Comparison of ENCODE assay signal across 18 mouse cellular contexts in genomic region chr7:26850063-26850462, GRCm38 (mm10). TPM values are rescaled to one million over a fixed set of nuclear protein-coding genes. Genes with fewer than 3 reads are reported as not detected.
DNase-seq lines count a peak whose midpoint lies in the region; ATAC-seq and TF ChIP-seq lines count a peak whose summit lies in the region.
"Not testable (repeated sequence)": the region's sequence is repeated elsewhere in the genome, so short reads cannot be mapped to it uniquely, and the experiment has no call there.
"Had no signal": no experiment of that assay in that cellular context is flagged by ENCODE, and none has a peak within 500 bp of the region (broad histone marks: within the 10 kb centered on the region; RNA-seq: fewer than 3 reads in every experiment).

No protein-coding gene starts in this region.

- H3K9me3 ChIP-seq in liver, postnatal 0 days (ENCODE audit: low read length); lung, postnatal 0 days (ENCODE audit: low read length): not testable (repeated sequence)

- not testable (repeated sequence) for H3K4me1 ChIP-seq in liver, postnatal 0 days (ENCODE audit: insufficient read depth); lung, postnatal 0 days (ENCODE audit: insufficient read depth, low read depth, low read length)

- H3K36me3 ChIP-seq in liver, postnatal 0 days (replicated peaks; ENCODE audit: insufficient read depth, low read length); lung, postnatal 0 days (ENCODE audit: insufficient read depth, low read length): not testable (repeated sequence)

- H3K27ac ChIP-seq in liver, postnatal 0 days (ENCODE audit: low read depth); lung, postnatal 0 days (ENCODE audit: low read length): not testable (repeated sequence)

- peak; percentile 75 for ATAC-seq in liver, postnatal 0 days
- ATAC-seq in lung, postnatal 0 days = peak; percentile 60

- not testable (repeated sequence) for TF ChIP-seq EP300 in liver, postnatal 0 days (IDR thresholded peaks at IDR 0.05; ENCODE audit: low read depth); lung, postnatal 0 days (IDR thresholded peaks at IDR 0.05)

- not testable (repeated sequence) for H3K27me3 ChIP-seq in liver, postnatal 0 days (ENCODE audit: insufficient read depth, low read length); lung, postnatal 0 days (replicated peaks; ENCODE audit: insufficient read depth, low read length)

- not testable (repeated sequence) for H3K4me2 ChIP-seq in liver, postnatal 0 days (ENCODE audit: low read depth, low read length); lung, postnatal 0 days (replicated peaks; ENCODE audit: low read depth, low read length)

- H3K4me3 ChIP-seq in liver, postnatal 0 days (ENCODE audit: low read depth, low read length); lung, postnatal 0 days (ENCODE audit: low read depth, low read length): not testable (repeated sequence)

- not testable (repeated sequence) for TF ChIP-seq CTCF in liver, postnatal 0 days (IDR thresholded peaks at IDR 0.05; ENCODE audit: low read depth); lung, postnatal 0 days (IDR thresholded peaks at IDR 0.05)

- peak; percentile 42 for DNase-seq in adrenal gland, adult 2 months
- peak; percentile 12 for DNase-seq in adrenal gland, postnatal 14 days
- not testable (repeated sequence) for DNase-seq in liver, postnatal 0 days; lung, postnatal 0 days (ENCODE audit: low spot score)
- peak; percentile 49 for DNase-seq in lung, postnatal 36 days

- H3K9ac ChIP-seq in liver, postnatal 0 days (replicated peaks); lung, postnatal 0 days (replicated peaks; ENCODE audit: low read depth): not testable (repeated sequence)

RNA-seq across cellular contexts. Expression of gene Cyp2a5, which starts 15.0 kb away (rescaled TPM):
- total RNA-seq in adrenal gland, adult 2 months (2021) = 1 to 10 TPM in 1 of 2 experiments, not detected in 1; 3.1 TPM
- polyA plus RNA-seq in adrenal gland, adult 2 months (2012; rRNA removed) = 0.22 TPM in 1 of 2 replicates, not detected in the other
- 1.8 and 33.4 TPM in 2 replicates for total RNA-seq in adrenal gland, postnatal 14 days (2021)
- 5.4 and 5.6 TPM in 2 replicates for polyA plus RNA-seq in liver, postnatal 0 days (2015; fragmentation: Nextera tagmentation; extraction: Ambion mirVana)
- 1.0 and 1.2 TPM in 2 replicates for polyA plus RNA-seq in lung, postnatal 0 days (2015; fragmentation: Nextera tagmentation; extraction: Ambion mirVana)
- total RNA-seq: common myeloid progenitor, adult 5-6 weeks; ES-E14; MEL had no signal
- polyA plus RNA-seq: C2C12; embryonic facial prominence, embryonic 11.5 days; erythroblast, embryonic 14.5 days; forebrain, embryonic 10.5 days; forebrain, embryonic 12.5 days had no signal

RNA-seq across cellular contexts. Expression of gene Cyp2g1, which starts 41.4 kb away (rescaled TPM):
- total RNA-seq in adrenal gland, adult 2 months (2021) = not detected
- polyA plus RNA-seq in adrenal gland, adult 2 months (2012; rRNA removed) = not detected in 2 replicates
- 1.6 TPM in 1 of 2 replicates, not detected in the other for total RNA-seq in adrenal gland, postnatal 14 days (2021)
- polyA plus RNA-seq in liver, postnatal 0 days (2015; fragmentation: Nextera tagmentation; extraction: Ambion mirVana) = 0.59 and 0.80 TPM in 2 replicates
- 0.08 and 0.10 TPM in 2 replicates for polyA plus RNA-seq in lung, postnatal 0 days (2015; fragmentation: Nextera tagmentation; extraction: Ambion mirVana)
- total RNA-seq: adrenal gland, adult 18-20 months; adrenal gland, postnatal 25 days; common myeloid progenitor, adult 5-6 weeks; ES-E14; MEL had no signal
- polyA plus RNA-seq: brain, embryonic 14.5 days; C2C12; embryonic facial prominence, embryonic 11.5 days; forebrain, embryonic 10.5 days; forebrain, embryonic 14.5 days; forebrain, embryonic 16.5 days had no signal
